Mouse (Mus musculus): Measurements from ENCODE around the gene Gpr183.

- TF ChIP-seq CTCF (IDR thresholded peaks at IDR 0.05; ENCODE audit: low read depth) (no peak), EP300 (IDR thresholded peaks at IDR 0.05; ENCODE audit: low read depth) (no peak)
Observed at GRCm38 (mm10) chr14:121987691-121988090, 22.7 kb upstream of the Gpr183 start.
